Mouse (Mus musculus) C2C12 (cell line): Measurements from ENCODE around the gene Vasn.

ENCODE experiments used
- CTCF ChIP-seq: IDR thresholded peaks from one replicate; pipeline ENCODE4 v1.5.1; 2011; ENCODE audit not compliant: control insufficient read depth, insufficient read depth, insufficient read length
- FOSL1 ChIP-seq: IDR thresholded peaks from one replicate; pipeline ENCODE4 v1.8.0; 2011; ENCODE audit warnings: mild to moderate bottlenecking, low read length; ENCODE audit not compliant: poor library complexity, insufficient read depth, severe bottlenecking

- TF ChIP-seq CTCF (no peak), FOSL1 (no peak)
These were observed 2.4 kb downstream of the Vasn start for GRCm38 (mm10) chr16:4642190-4642589.
